Mouse (Mus musculus): ENCODE measurements at regions not wholly inside any gene's neighbourhood (a gene's known extent, or its start where the extent isn't known, plus 50 kb on each side); places are given as distances from the start of the nearest gene placed in this dataset.

DNA sequence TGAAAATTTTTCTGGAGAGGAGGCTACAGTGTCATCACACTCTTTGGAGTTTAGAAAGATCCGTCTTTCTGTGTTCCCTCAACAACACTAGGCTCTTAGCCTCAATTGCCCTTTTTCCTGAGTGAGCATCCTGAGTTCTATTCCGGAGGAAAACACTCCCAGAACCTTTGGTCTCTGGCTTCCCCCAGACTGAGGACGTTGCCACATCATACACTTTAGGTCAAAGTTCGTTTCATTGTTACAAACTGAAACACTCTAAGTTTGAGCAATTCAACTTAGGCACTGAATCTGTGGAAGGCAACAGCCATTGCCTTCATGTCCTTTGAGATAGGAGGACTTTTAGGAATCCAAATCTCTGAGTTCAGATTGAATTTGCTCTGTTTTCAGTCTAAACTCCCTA, 85.0 kb downstream of the Arl4a start:
- no peak for DNase-seq (ENCODE audit: extremely low spot score, low read depth, low spot score)

DNA sequence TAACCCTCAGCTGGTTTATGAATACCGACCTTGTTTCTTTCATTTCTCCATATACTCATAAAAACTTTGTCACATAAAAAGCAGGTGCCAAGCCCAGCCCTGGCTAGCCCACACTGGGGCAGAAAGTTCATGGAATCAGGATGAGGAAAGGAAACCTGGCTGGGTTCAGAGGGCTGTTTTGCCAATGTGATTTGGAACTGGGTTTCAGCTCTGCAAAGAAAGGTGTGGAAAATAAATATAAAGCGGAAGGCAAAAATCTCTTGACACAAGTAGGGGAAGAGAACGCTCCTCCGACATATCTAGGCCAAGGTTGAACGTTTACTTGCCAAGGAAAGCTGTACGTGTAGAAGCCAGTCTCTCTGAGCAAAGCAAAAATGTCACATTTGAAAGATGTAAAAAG, 85.9 kb downstream of the Arl4a start:
- DNase-seq (ENCODE audit: extremely low spot score, low read depth, low spot score): no peak

GRCm38 (mm10) chr12:39950270-39950801, 87.5 kb downstream of the Arl4a start:
- no peak for DNase-seq (ENCODE audit: extremely low spot score, low read depth, low spot score)

DNA sequence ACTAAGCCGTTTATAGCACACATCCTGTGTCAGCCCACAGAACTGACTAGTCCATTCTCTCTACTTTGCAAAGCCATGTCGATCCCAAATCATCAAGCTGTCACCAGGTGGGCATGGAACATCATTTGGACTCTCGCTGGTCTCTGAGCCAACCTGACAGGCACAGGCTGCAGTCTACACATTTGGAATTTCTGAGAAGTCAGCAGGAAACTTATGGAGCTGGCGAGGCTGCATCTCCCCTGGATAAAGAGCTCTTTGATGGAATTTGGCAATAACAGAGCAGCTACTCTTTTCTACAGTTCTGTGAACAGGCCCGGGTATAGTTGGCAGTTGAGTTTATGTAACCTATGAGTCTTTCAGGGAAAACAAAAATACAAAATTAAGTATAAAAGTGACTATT, 94.9 kb downstream of the Arl4a start:
- DNase-seq (ENCODE audit: extremely low spot score, low read depth, low spot score): no peak

DNA sequence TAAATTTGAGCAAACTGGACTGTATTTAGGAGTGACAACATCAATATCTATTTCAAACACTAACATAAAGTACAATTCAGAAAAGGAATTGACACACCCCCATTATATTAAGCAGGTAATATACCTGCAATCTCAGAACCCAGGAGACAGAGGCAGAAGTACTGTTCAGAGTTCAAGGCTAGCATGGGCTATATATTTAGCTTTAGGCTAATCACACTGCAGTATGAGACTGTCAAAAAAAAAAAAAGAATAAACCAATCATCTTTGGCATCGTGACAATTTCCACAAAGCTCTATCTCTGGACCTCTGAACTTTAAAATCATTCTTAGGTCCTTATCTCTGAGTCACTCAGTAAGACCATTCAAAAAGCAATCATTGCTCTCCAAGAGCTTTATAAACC, 96.7 kb downstream of the Arl4a start:
- DNase-seq (ENCODE audit: extremely low spot score, low read depth, low spot score): no peak

- DNase-seq (ENCODE audit: extremely low spot score, low read depth, low spot score): no peak
These were observed 98.8 kb downstream of the Arl4a start for GRCm38 (mm10) chr12:39939017-39939416.

DNA sequence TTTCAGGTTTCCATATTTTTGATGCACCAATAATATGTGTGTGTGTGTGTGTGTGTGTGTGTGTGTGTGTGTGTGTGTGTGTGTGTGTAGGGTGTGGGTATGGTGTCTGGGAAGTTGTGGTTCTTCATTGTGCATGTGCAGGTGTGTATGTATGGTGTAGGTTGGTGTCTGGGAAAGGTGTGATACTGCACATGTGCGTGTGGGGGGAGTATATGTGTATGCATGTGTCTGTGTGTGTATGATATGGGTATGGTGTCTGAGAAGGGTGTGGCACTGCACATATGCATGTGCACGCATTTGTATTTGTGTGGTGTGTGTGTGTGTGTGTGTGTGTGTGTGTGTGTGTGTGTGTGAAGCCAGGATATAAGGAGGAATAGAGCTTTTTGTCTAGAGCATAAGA, 99.6 kb downstream of the Arl4a start:
- no peak for DNase-seq (ENCODE audit: extremely low spot score, low read depth, low spot score)

- no peak for DNase-seq (ENCODE audit: extremely low spot score, low read depth, low spot score)
These were observed 101.5 kb downstream of the Arl4a start for GRCm38 (mm10) chr12:39936331-39936730.

GRCm38 (mm10) chr12:39935775-39936174, 102.0 kb downstream of the Arl4a start:
- no peak for DNase-seq (ENCODE audit: extremely low spot score, low read depth, low spot score)

GRCm38 (mm10) chr12:39934877-39935276, 102.9 kb downstream of the Arl4a start:
- DNase-seq (ENCODE audit: extremely low spot score, low read depth, low spot score): no peak

- no peak for DNase-seq (ENCODE audit: extremely low spot score, low read depth, low spot score)
These were observed 106.6 kb downstream of the Arl4a start for GRCm38 (mm10) chr12:39931251-39931650.

DNA sequence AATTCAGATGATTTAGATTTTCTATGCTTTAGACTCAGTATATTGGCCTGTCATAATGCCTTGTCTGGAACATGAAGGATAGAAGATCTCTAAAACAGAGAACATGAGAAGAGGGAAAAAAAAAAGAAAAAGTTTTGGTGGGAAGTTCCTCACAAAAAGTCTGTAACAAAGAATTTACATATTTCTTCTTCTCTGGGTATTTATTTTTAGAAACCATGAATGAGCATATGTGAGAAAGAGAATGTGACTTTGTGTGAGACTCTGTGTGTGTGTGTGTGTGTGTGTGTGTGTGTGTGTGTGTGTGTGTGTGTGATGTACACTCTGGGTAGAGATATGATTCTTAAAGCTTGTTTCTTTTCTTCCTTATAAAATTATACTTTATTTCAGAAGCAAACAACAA, 109.9 kb downstream of the Arl4a start:
- DNase-seq (ENCODE audit: extremely low spot score, low read depth, low spot score): no peak

GRCm38 (mm10) chr12:39927014-39927413, 110.8 kb downstream of the Arl4a start:
- no peak for DNase-seq (ENCODE audit: extremely low spot score, low read depth, low spot score)

- DNase-seq (ENCODE audit: extremely low spot score, low read depth, low spot score): no peak
These were observed 116.3 kb downstream of the Arl4a start for GRCm38 (mm10) chr12:39921481-39921880.

DNA sequence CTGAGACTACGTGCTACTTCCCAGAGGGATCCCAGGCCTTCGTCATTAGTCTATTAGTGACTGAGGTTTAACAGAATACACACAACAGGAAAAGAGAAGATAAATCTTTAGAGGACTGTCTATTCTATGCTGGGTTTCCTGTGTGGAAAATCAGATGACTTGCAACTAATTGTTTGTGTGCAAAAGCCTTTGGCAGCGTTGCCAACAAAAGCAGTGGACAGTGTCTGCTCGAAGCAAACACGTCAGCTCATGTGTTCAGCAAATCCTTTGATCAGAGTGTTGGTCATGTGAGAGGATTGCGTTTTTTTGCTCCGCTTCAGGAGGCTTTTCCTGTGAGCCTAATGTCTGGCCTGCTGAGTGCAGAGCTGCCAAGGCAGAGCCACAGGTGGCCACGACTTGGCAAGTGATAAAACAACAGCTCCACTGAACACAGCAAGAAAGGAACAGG, 117.3 kb downstream of the Arl4a start:
- no peak for DNase-seq (ENCODE audit: extremely low spot score, low read depth, low spot score)

- no peak for DNase-seq (ENCODE audit: extremely low spot score, low read depth, low spot score)
These were observed 117.9 kb downstream of the Arl4a start for GRCm38 (mm10) chr12:39919909-39920308.

GRCm38 (mm10) chr12:39888493-39888892, 149.3 kb downstream of the Arl4a start:
- DNase-seq (ENCODE audit: extremely low spot score, low read depth, low spot score): no peak

DNA sequence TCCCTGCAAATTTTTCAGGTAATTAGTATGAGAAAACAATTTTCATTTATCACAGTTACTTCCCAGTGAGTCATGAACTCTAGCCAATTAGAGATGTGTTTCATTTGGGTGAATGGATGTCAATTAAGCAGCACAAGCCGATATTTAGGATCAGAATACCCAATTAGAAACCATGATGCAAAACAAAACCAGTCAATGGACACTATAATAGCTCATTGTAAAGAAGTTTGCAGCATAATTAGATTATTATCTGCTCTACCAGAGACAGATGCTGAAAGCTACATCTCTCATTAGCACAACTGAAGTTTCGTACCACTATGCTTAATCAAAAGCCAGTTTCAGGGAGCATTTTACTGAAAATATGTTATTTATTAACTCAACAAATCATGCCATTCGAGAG, 152.5 kb downstream of the Arl4a start:
- DNase-seq (ENCODE audit: extremely low spot score, low read depth, low spot score): no peak

- DNase-seq (ENCODE audit: extremely low spot score, low read depth, low spot score): no peak
These were observed 157.5 kb downstream of the Arl4a start for GRCm38 (mm10) chr12:39880309-39880708.

- no peak for DNase-seq (ENCODE audit: extremely low spot score, low read depth, low spot score)
These were observed 163.9 kb downstream of the Arl4a start for GRCm38 (mm10) chr12:39873917-39874316.

DNA sequence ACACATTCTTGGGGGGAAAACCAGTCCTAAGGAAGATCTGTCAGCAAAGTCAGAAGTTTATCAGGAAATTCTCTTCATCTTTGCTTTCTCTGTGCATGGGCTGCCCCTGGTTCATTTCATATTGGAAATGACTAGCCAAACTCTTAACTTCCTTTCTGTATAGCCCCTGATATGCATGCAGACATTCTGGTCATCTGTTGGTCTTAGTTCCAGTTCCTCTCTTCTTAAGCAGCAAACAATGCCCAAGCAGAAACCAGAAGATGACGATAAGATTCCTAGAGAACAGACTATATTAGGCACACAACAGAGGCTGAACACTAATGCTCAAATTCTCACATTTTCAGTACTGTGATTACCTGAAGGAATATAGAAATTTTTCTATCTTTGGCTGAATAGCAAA, 176.0 kb downstream of the Arl4a start:
- no peak for DNase-seq (ENCODE audit: extremely low spot score, low read depth, low spot score)

- DNase-seq (ENCODE audit: extremely low spot score, low read depth, low spot score): no peak
These were observed 186.2 kb downstream of the Arl4a start for GRCm38 (mm10) chr12:39851610-39852009.

DNA sequence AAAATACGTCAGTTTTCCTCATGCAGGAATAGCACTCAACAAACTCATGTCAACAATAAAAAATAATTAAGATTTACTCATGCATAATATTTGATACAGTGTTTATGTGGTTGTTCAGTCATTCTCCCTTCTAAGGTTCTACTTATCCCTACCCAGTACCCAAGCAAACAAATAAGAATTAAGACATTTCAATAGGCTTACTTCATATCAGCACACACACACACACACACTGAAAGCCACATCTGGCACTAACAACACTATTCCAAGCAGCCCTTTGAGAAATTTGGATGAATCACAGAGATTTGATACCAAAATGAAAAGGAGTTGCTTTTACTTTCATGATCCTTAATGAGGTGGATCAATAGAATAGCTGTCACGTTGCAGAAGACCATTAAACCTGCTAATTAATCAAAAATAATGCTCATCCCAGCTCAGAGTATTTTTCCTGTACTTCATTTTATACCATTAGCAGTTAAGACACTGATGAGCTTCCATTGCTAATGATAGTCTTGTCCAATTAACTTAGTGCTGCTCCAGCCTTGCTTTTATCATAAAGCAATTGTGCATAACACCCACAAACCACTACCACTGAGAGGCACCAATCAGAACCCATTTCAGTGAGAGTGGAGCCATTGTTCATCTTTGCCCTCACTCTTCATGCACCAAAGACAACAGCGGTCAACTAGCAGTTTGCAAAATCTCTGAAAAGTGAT, 188.3 kb downstream of the Arl4a start:
- no peak for DNase-seq (ENCODE audit: extremely low spot score, low read depth, low spot score)

Measured in hindlimb bud, embryonic 11.5 days (tissue).